In genomic region chr11:94652973-94653372, GRCm38 (mm10) we compare ENCODE assay signal across 9 mouse cellular contexts. TPM values are rescaled to one million over a fixed set of nuclear protein-coding genes. Genes with fewer than 3 reads are reported as not detected.
DNase-seq lines count a peak whose midpoint lies in the region; ATAC-seq lines count a peak whose summit lies in the region.
"Had no signal": no experiment of that assay in that cellular context is flagged by ENCODE, and none has a peak within 500 bp of the region (broad histone marks: within the 10 kb centered on the region; RNA-seq: fewer than 3 reads in every experiment).

No protein-coding gene starts in this region.

- ATAC-seq in liver, embryonic 11.5 days (replicated peaks; ENCODE audit: low FRiP score), result no peak
- ATAC-seq in erythroblast, adult 5-6 weeks (replicated peaks; ENCODE audit: low FRiP score, poor library complexity, severe bottlenecking), result peak; percentile 4; the same call in 1 of the 2 replicates
- no peak for ATAC-seq in neural tube, embryonic 13.5 days (ENCODE audit: low read depth)

- H3K27ac ChIP-seq in liver, embryonic 11.5 days (ENCODE audit: low read depth, low read length), result peak overlapping the region; percentile 92
- H3K27ac ChIP-seq in limb, embryonic 10.5 days, result peak overlapping the region; percentile 93; the same call in 1 of the 2 replicates
- H3K27ac ChIP-seq in neural tube, embryonic 13.5 days (replicated peaks), result no peak overlapping the region

- DNase-seq in liver, embryonic 11.5 days (ENCODE audit: low spot score), result no peak
- DNase-seq in liver, result no peak
- DNase-seq in limb, embryonic 10.5 days (ENCODE audit: low spot score), result no peak
- no peak for DNase-seq in adrenal gland, postnatal 14 days
- DNase-seq in cerebellum, postnatal 10 days, result no peak
- no peak for DNase-seq in spleen, adult 18-20 months

- H3K4me2 ChIP-seq in liver, embryonic 11.5 days, result peak overlapping the region; percentile 87
- H3K4me2 ChIP-seq in neural tube, embryonic 13.5 days, result peak overlapping the region; percentile 84

- H3K9me3 ChIP-seq in liver, embryonic 11.5 days (ENCODE audit: control insufficient read depth, low read length), result no peaks in the 10 kb centered on the region
- H3K9me3 ChIP-seq in limb, embryonic 10.5 days (replicated peaks), result no peaks in the 10 kb centered on the region
- no peaks in the 10 kb centered on the region for H3K9me3 ChIP-seq in neural tube, embryonic 13.5 days

- peak overlapping the region; percentile 85 for H3K9ac ChIP-seq in liver, embryonic 11.5 days (ENCODE audit: low read depth, low read length)
- H3K9ac ChIP-seq in neural tube, embryonic 13.5 days, result no peak overlapping the region

- 36% methylated on average over 8 of the region's 8 CpGs for WGBS in liver, embryonic 11.5 days
- WGBS in limb, embryonic 10.5 days, result 55% methylated on average over 8 of the region's 8 CpGs
- WGBS in neural tube, embryonic 13.5 days, result 50% methylated on average over 8 of the region's 8 CpGs

- peak overlapping the region; percentile 81 for H3K4me3 ChIP-seq in liver, embryonic 11.5 days (ENCODE audit: low read depth, low read length)
- peak overlapping the region; percentile 71 for H3K4me3 ChIP-seq in limb, embryonic 10.5 days
- H3K4me3 ChIP-seq in neural tube, embryonic 13.5 days, result peak overlapping the region; percentile 64

- H3K36me3 ChIP-seq in liver, embryonic 11.5 days (ENCODE audit: control insufficient read depth, insufficient read depth, low read length), result peaks cover 8% of the 10 kb centered on the region; the same call in 1 of the 2 replicates
- H3K36me3 ChIP-seq in limb, embryonic 10.5 days, result peaks cover 62% of the 10 kb centered on the region
- peaks cover 27% of the 10 kb centered on the region for H3K36me3 ChIP-seq in neural tube, embryonic 13.5 days

- H3K4me1 ChIP-seq in liver, embryonic 11.5 days (replicated peaks; ENCODE audit: control insufficient read depth, insufficient read depth, low read length), result peaks cover 5% of the 10 kb centered on the region; the same call in 1 of the 2 replicates
- peaks cover 14% of the 10 kb centered on the region for H3K4me1 ChIP-seq in limb, embryonic 10.5 days
- peaks cover 21% of the 10 kb centered on the region for H3K4me1 ChIP-seq in neural tube, embryonic 13.5 days (replicated peaks)

- H3K27me3 ChIP-seq in liver, embryonic 11.5 days (replicated peaks; ENCODE audit: control insufficient read depth, insufficient read depth, low read length), result no peaks in the 10 kb centered on the region
- no peaks in the 10 kb centered on the region for H3K27me3 ChIP-seq in limb, embryonic 10.5 days (ENCODE audit: low read depth, poor library complexity, severe bottlenecking)
- no peaks in the 10 kb centered on the region for H3K27me3 ChIP-seq in neural tube, embryonic 13.5 days
- H3K27me3 ChIP-seq: Patski had no signal

RNA-seq across cellular contexts. Expression of gene Mrpl27, which starts 0.6 kb away (rescaled TPM):
- polyA plus RNA-seq in liver, embryonic 11.5 days (2014; fragmentation: Nextera tagmentation; extraction: Ambion mirVana), result 127 and 132 TPM in 2 replicates
- 7.1 and 49.2 TPM in 2 replicates for total RNA-seq in erythroblast, adult 5-6 weeks (2015; ENCODE audit: low replicate concordance)
- total RNA-seq in erythroblast, adult 5-6 weeks (2017; ENCODE audit: low replicate concordance), result 10.5 and 17.8 TPM in 2 replicates
- 141 and 147 TPM in 2 replicates for polyA plus RNA-seq in limb, embryonic 10.5 days (2016; fragmentation: Nextera tagmentation; extraction: Ambion mirVana)
- polyA plus RNA-seq in neural tube, embryonic 13.5 days (2015; fragmentation: Nextera tagmentation; extraction: Ambion mirVana), result 144 and 147 TPM in 2 replicates
- 83.5 and 84.1 TPM in 2 replicates for total RNA-seq in adrenal gland, postnatal 14 days (2021)

RNA-seq across cellular contexts. Expression of gene Eme1, which starts 0.8 kb away (rescaled TPM):
- 35.5 and 40.5 TPM in 2 replicates for polyA plus RNA-seq in liver, embryonic 11.5 days (2014; fragmentation: Nextera tagmentation; extraction: Ambion mirVana)
- 3.1 and 4.8 TPM in 2 replicates for total RNA-seq in erythroblast, adult 5-6 weeks (2015; ENCODE audit: low replicate concordance)
- total RNA-seq in erythroblast, adult 5-6 weeks (2017; ENCODE audit: low replicate concordance), result 10.1 and 13.2 TPM in 2 replicates
- polyA plus RNA-seq in limb, embryonic 10.5 days (2016; fragmentation: Nextera tagmentation; extraction: Ambion mirVana), result 60.1 and 62.2 TPM in 2 replicates
- 5.0 and 5.2 TPM in 2 replicates for polyA plus RNA-seq in neural tube, embryonic 13.5 days (2015; fragmentation: Nextera tagmentation; extraction: Ambion mirVana)
- total RNA-seq in adrenal gland, postnatal 14 days (2021), result 1.9 and 3.3 TPM in 2 replicates

RNA-seq across cellular contexts. Expression of gene Lrrc59, which starts 23.4 kb away (rescaled TPM):
- polyA plus RNA-seq in liver, embryonic 11.5 days (2014; fragmentation: Nextera tagmentation; extraction: Ambion mirVana), result 224 and 246 TPM in 2 replicates
- 15.7 and 21.1 TPM in 2 replicates for total RNA-seq in erythroblast, adult 5-6 weeks (2015; ENCODE audit: low replicate concordance)
- 20.0 and 27.6 TPM in 2 replicates for total RNA-seq in erythroblast, adult 5-6 weeks (2017; ENCODE audit: low replicate concordance)
- polyA plus RNA-seq in limb, embryonic 10.5 days (2016; fragmentation: Nextera tagmentation; extraction: Ambion mirVana), result 274 and 301 TPM in 2 replicates
- polyA plus RNA-seq in neural tube, embryonic 13.5 days (2015; fragmentation: Nextera tagmentation; extraction: Ambion mirVana), result 169 and 170 TPM in 2 replicates
- 111 and 121 TPM in 2 replicates for total RNA-seq in adrenal gland, postnatal 14 days (2021)

RNA-seq across cellular contexts. Expression of gene Xylt2, which starts 24.3 kb away (rescaled TPM):
- polyA plus RNA-seq in liver, embryonic 11.5 days (2014; fragmentation: Nextera tagmentation; extraction: Ambion mirVana), result 8.8 and 10.5 TPM in 2 replicates
- total RNA-seq in erythroblast, adult 5-6 weeks (2015; ENCODE audit: low replicate concordance), result not detected in 2 replicates
- total RNA-seq in erythroblast, adult 5-6 weeks (2017; ENCODE audit: low replicate concordance), result 0.26 and 0.56 TPM in 2 replicates
- polyA plus RNA-seq in limb, embryonic 10.5 days (2016; fragmentation: Nextera tagmentation; extraction: Ambion mirVana), result 17.8 and 21.0 TPM in 2 replicates
- polyA plus RNA-seq in neural tube, embryonic 13.5 days (2015; fragmentation: Nextera tagmentation; extraction: Ambion mirVana), result 16.0 and 16.1 TPM in 2 replicates
- 20.5 and 22.6 TPM in 2 replicates for total RNA-seq in adrenal gland, postnatal 14 days (2021)

RNA-seq across cellular contexts. Expression of gene Acsf2, which starts 51.3 kb away (rescaled TPM):
- polyA plus RNA-seq in liver, embryonic 11.5 days (2014; fragmentation: Nextera tagmentation; extraction: Ambion mirVana), result 2.6 and 3.1 TPM in 2 replicates
- 6.3 and 10.8 TPM in 2 replicates for total RNA-seq in erythroblast, adult 5-6 weeks (2015; ENCODE audit: low replicate concordance)
- 0.26 and 2.5 TPM in 2 replicates for total RNA-seq in erythroblast, adult 5-6 weeks (2017; ENCODE audit: low replicate concordance)
- 4.1 and 5.6 TPM in 2 replicates for polyA plus RNA-seq in limb, embryonic 10.5 days (2016; fragmentation: Nextera tagmentation; extraction: Ambion mirVana)
- polyA plus RNA-seq in neural tube, embryonic 13.5 days (2015; fragmentation: Nextera tagmentation; extraction: Ambion mirVana), result 2.0 and 2.2 TPM in 2 replicates
- 81.0 and 86.9 TPM in 2 replicates for total RNA-seq in adrenal gland, postnatal 14 days (2021)
